Comparison of ENCODE assay signal across 8 mouse cellular contexts in genomic region chrX:23692722-23693442, GRCm38 (mm10). TPM values are rescaled to one million over a fixed set of nuclear protein-coding genes. Genes with fewer than 3 reads are reported as not detected.
DNase-seq lines count a peak whose midpoint lies in the region; ATAC-seq lines count a peak whose summit lies in the region.

TSS of gene Wdr44 (plus strand) at chrX:23693051.

- ATAC-seq in hindbrain, embryonic 16.5 days = peak; percentile 99

- H3K4me2 ChIP-seq in hindbrain, embryonic 16.5 days (ENCODE audit: low read length) = peak within 1 kb of the TSS; percentile 56

- H3K27ac ChIP-seq in hindbrain, embryonic 16.5 days (ENCODE audit: low read depth, low read length) = peak within 1 kb of the TSS; percentile 84
- H3K27ac ChIP-seq in macrophage = peak within 1 kb of the TSS; percentile 79

- peaks cover 48% of the 10 kb centered on the region for H3K79me2 ChIP-seq in macrophage (ENCODE audit: inconsistent target)

- H3K27me3 ChIP-seq in hindbrain, embryonic 16.5 days (replicated peaks; ENCODE audit: control insufficient read depth, insufficient read depth, low read length) = no peaks in the 10 kb centered on the region

- WGBS in hindbrain, embryonic 16.5 days = 12% methylated on average over 44 of the region's 51 CpGs
- 13% methylated on average over 49 of the region's 51 CpGs for WGBS in macrophage (ENCODE audit: missing documents)

- H3K4me3 ChIP-seq in hindbrain, embryonic 16.5 days (ENCODE audit: low read length) = peak within 1 kb of the TSS; percentile 60
- H3K4me3 ChIP-seq in macrophage (ENCODE audit: inconsistent target) = peak within 1 kb of the TSS; percentile 75

- DNase-seq in WW6 (ENCODE audit: low read depth, low spot score) = peak; percentile 59
- DNase-seq in cerebellum, postnatal 4 days (ENCODE audit: low spot score in 2 of 2) = peak; percentile 65 to 89
- DNase-seq in gastrocnemius, adult 18-20 months (ENCODE audit: low spot score) = peak; percentile 96
- peak; percentile 90 for DNase-seq in left cerebral cortex, adult 18-20 months (ENCODE audit: low spot score in 2 of 2)
- DNase-seq in right cerebral cortex, adult 18-20 months = peak; percentile 93
- peak; percentile 75 for DNase-seq in urinary bladder, postnatal 10 days (ENCODE audit: low spot score)

- H3K4me1 ChIP-seq in hindbrain, embryonic 16.5 days (ENCODE audit: control insufficient read depth, insufficient read depth, low read depth, low read length) = peaks cover 2% of the 10 kb centered on the region; the same call in 1 of the 2 replicates

- H3K9ac ChIP-seq in hindbrain, embryonic 16.5 days (ENCODE audit: low read depth, low read length) = peak within 1 kb of the TSS; percentile 77

- no peaks in the 10 kb centered on the region for H3K9me3 ChIP-seq in hindbrain, embryonic 16.5 days (ENCODE audit: control insufficient read depth, low read length)

- no peaks in the 10 kb centered on the region for H3K36me3 ChIP-seq in hindbrain, embryonic 16.5 days (ENCODE audit: control insufficient read depth, insufficient read depth, low read length)
- no peaks in the 10 kb centered on the region for H3K36me3 ChIP-seq in macrophage (ENCODE audit: inconsistent target)

RNA-seq across cellular contexts. Expression of gene Wdr44, which starts in this region (rescaled TPM):
- 10 to 100 TPM; 17.4 to 17.9 TPM for total RNA-seq in gastrocnemius, adult 18-20 months (2021)
- polyA plus RNA-seq in hindbrain, embryonic 16.5 days (2015; fragmentation: Nextera tagmentation; extraction: Ambion mirVana) = 15.1 and 18.7 TPM in 2 replicates
- 10 to 100 TPM; 23.0 to 23.1 TPM for total RNA-seq in left cerebral cortex, adult 18-20 months (2021)
- total RNA-seq in macrophage (2018; cell fraction: chromatin; rRNA removed) = 100 to 1,000 TPM in 14 of 26 experiments, 10 to 100 TPM in 12; 19.1 to 142 (median 115) TPM
- 10 to 100 TPM in 23 of 26 experiments, 1 to 10 TPM in 3; 4.9 to 26.1 (median 18.7) TPM for total RNA-seq in macrophage (2018; cell fraction: cytosol; rRNA removed)
- 100 to 1,000 TPM in 1 of 26 experiments, 10 to 100 TPM in 25; 18.8 to 107 (median 53.7) TPM for total RNA-seq in macrophage (2018; cell fraction: nucleus; rRNA removed)
- polyA plus RNA-seq in macrophage (2018) = 11.5 to 18.1 TPM (median 16.0 TPM) in 3 replicates

Comparison
In these comparisons a context has a peak if more than half of its experiments do, and no peak if none do; other contexts are left out.
1. Peak in every context shown above with its lines: DNase-seq, ATAC-seq, H3K4me3 ChIP-seq and H3K27ac ChIP-seq.